Mouse (Mus musculus) megakaryocyte, embryonic 14.5 days (primary cell): ENCODE results near the gene Slc35e3.

Experiments used
- FLI1 ChIP-seq: IDR thresholded peaks from 2 replicates; pipeline ENCODE4 v1.6.1; 2012; ENCODE audit warnings: low read length, inconsistent platforms, mixed read lengths
- GATA1 ChIP-seq: IDR thresholded peaks from 3 replicates; pipeline ENCODE4 v1.6.1; 2012; ENCODE audit warnings: mixed read lengths, low read length, inconsistent platforms, borderline replicate concordance

DNA sequence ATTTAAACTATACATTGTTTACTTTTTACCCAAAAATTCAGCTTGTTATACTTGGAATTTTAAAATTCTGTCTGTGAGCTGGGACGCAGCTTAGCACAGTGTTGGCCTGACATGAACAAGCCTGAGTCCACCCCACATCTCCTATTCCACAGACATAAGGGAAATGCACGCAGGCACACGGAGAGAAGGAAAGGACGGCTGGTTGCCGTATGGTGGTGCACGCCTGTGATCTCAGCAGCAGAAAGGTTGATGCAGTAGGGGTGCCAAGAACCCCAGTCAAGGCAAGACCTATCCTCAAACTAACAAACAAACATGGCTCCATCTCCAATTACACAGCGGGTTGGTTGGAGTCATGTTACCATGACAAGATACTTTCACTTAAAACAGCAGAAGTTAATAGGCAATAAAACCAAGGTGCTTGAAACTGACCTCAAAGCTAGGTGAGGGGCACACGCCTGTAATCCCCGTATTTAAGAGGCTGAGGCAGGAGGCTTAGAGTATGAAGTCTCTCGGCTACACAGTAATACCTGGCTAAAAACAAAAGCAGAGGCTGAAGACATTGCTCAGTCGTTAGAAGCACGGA, 32.3 kb upstream of the Slc35e3 start:
- TF ChIP-seq FLI1 = no peak
- no peak for TF ChIP-seq GATA1
